Mouse (Mus musculus) C2C12 (cell line): Measurements from ENCODE around the gene Chil3.

Experiments used
- CTCF ChIP-seq: IDR thresholded peaks from one replicate; pipeline ENCODE4 v1.5.1; 2011; ENCODE audit not compliant: control insufficient read depth, insufficient read depth, insufficient read length
- MAX ChIP-seq: IDR thresholded peaks from one replicate; pipeline ENCODE4 v1.6.1; 2011; ENCODE audit warnings: mild to moderate bottlenecking, control low read depth
- USF1 ChIP-seq: IDR thresholded peaks from one replicate; pipeline ENCODE4 v1.6.1; 2011; ENCODE audit warnings: low read depth, mild to moderate bottlenecking, control low read depth, moderate library complexity

- TF ChIP-seq MAX (no peak), CTCF (no peak), USF1 (no peak)
Observed at GRCm38 (mm10) chr3:106170522-106171053, 3.2 kb upstream of the Chil3 start.
